Mouse (Mus musculus): ENCODE results near the gene Plekhh2.

DNA sequence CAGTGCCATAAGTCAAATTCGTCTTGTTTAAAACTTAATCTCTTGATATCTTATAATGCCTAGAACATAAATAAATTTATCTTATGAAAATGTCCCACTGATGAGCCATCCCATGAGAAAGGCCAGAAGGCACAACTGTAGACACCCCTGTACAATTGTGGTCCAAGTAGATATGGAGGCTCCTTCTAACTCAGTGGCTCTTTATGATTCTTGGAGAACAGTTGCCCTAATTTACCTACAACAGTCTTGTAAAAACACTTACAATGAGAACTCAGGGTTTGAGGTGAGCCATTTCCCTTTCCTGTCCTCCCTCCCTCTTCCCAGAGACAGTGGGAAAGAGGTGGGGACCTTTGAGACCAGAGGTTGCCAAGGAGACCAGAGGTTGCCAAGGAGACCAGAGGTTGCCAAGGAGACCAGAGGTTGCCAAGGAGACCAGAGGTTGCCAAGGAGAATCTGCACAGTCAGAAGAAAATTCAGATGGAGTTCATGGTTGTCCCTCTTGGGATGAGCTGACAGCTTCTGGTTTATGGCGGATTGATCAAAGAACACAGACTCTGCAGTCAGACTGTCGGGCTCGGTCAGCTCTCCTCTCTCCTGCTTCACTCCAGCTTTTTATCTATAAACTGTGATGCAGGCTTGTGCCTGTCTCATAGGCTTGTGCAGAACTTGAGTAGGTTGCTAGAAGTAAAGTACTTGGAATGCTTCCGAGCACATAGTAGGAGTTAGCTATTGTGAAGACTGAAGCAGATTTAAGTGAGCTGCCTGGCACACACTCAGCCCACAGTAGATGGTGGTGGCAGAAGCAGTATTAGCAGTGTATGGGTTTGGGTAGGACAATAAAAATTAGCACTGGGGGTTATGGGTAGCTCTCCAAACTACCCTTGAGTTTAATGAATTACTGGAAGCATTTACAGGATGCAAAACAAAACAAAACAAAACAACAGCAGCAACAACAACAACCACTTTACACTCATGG is 39.5 kb downstream of the Plekhh2 start:
- TF ChIP-seq POLR2A (IDR thresholded peaks at IDR 0.05; ENCODE audit: control insufficient read depth, low read depth, low read length) (no peak), CTCF (IDR thresholded peaks at IDR 0.05; ENCODE audit: control insufficient read depth, insufficient read depth, insufficient replicate concordance, low read depth, low read length) (no peak)
